Mouse (Mus musculus): ENCODE measurements around the gene Jaml.

DNA sequence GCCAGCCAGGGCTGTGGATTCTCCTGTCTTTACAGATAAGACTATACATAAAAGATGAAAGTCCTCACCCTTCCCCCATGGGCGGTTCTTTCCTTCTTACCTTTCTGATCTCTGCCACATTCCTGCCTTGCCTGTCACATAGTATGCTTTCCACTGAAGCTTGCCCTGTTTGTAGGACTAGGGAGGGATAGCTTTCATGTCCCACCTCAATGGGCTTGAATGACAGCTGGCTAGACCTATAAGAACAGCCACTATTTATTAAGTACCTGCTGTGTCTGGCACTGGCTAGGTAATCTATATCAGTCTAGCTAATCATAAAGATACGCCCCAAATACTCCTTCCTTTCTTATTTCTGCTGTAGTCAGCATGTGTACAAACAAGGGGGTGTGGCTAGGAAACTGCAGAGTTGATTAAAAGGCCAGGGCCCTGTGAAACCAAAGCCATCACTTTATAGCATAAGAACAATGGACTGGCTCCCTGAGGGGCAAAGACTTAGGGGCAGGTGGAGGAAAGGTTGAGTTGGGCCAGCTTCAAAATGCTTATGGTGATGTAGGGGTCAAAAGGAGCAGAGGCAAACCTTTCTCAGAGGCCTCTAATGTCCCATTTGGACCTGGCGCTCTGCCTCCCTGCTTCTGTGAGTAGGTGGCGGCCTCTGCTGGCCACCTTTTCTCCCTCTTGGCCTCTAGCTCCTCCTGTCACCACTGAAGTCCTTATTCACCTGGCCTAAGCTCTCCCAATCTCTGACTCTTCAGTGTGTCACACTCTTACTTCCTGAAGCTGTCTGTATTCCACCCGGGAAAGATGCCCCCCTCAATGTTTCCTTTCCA lies 54.7 kb downstream of the Jaml start:
- TF ChIP-seq CTCF (IDR thresholded peaks at IDR 0.05; ENCODE audit: low read depth, low read length) (no peak), POLR2A (IDR thresholded peaks at IDR 0.05; ENCODE audit: borderline replicate concordance, low read depth, low read length) (no peak)
